Mouse (Mus musculus): ENCODE results near the gene Arf4. TPM values are rescaled to one million over a fixed set of nuclear protein-coding genes. Genes with fewer than 3 reads are reported as not detected.

Arf4 gene
- 139 and 203 TPM in 2 replicates for polyA plus RNA-seq (2012; rRNA removed)

- Histone ChIP-seq H3K4me3 (ENCODE audit: low read depth, low read length) (peak within 1 kb of the TSS; percentile 83), H3K4me1 (ENCODE audit: control insufficient read depth, insufficient read depth, insufficient read length, low read length) (no peaks in the 10 kb centered on the region), H3K27ac (ENCODE audit: insufficient read depth, low read depth, low read length) (peak within 1 kb of the TSS; percentile 98), H3K36me3 (ENCODE audit: control insufficient read depth, insufficient read depth, low read length) (no peaks in the 10 kb centered on the region), H3K27me3 (ENCODE audit: control insufficient read depth, insufficient read depth, low read length) (no peaks in the 10 kb centered on the region)
- TF ChIP-seq POLR2A (IDR thresholded peaks at IDR 0.05; ENCODE audit: low read depth, low read length) = peak; percentile 88
- TF ChIP-seq CTCF (IDR thresholded peaks at IDR 0.05; ENCODE audit: extremely low read depth, insufficient read length, insufficient replicate concordance, low read depth, low read length) = no peak
- WGBS = under 1% methylated on average over 83 of the region's 83 CpGs
Measured at GRCm38 (mm10) chr14:26637851-26638707, at the start of gene Arf4. TSS of gene Arf4 (plus strand) at chr14:26638074.

GRCm38 (mm10) chr14:26591353-26591752, 46.5 kb upstream of the Arf4 start:
- Histone ChIP-seq H3K27me3 (ENCODE audit: control insufficient read depth, insufficient read depth, low read length) (no peaks in the 10 kb centered on the region), H3K27ac (ENCODE audit: insufficient read depth, low read depth, low read length) (no peak overlapping the region)
- TF ChIP-seq CTCF (IDR thresholded peaks at IDR 0.05; ENCODE audit: extremely low read depth, insufficient read length, insufficient replicate concordance, low read depth, low read length) = no peak; the same call in 1 of the 2 replicates
- no peak for TF ChIP-seq POLR2A (IDR thresholded peaks at IDR 0.05; ENCODE audit: low read depth, low read length)

DNA sequence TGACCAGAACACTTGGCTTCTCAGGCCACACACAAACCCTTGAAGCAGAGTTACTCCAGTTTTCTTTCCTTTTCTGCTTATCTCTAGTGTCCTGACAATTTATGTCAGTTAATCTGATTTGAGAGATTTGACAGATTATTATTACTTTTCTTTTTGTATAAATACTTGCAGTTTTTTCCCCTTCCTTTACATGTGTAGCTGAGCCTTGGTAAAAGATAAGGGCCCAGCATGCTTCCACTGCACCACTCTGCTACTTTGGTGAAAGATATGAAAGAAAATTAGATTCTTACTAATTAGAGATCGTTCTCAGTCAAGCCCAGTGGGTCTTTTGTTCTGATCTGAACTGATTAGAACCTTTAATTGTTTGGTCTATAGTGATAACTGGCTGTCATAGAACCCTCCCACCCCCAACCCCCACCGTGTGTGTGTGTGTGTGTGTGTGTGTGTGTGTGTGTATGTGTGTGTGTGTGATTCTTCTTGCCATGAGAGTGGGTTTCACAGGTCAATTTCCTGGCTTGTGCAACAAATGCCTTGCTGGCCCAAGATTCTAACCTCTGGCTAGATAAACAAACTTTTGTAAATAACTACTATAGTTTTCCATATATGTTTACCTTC, 44.5 kb upstream of the Arf4 start:
- Histone ChIP-seq H3K27ac (ENCODE audit: insufficient read depth, low read depth, low read length) (no peak overlapping the region), H3K4me3 (ENCODE audit: low read depth, low read length) (no peak overlapping the region), H3K4me1 (ENCODE audit: control insufficient read depth, insufficient read depth, insufficient read length, low read length) (no peaks in the 10 kb centered on the region), H3K36me3 (ENCODE audit: control insufficient read depth, insufficient read depth, low read length) (peaks cover 20% of the 10 kb centered on the region), H3K27me3 (ENCODE audit: control insufficient read depth, insufficient read depth, low read length) (no peaks in the 10 kb centered on the region)
- WGBS = 69% methylated on average over 2 of the region's 2 CpGs
- TF ChIP-seq POLR2A (IDR thresholded peaks at IDR 0.05; ENCODE audit: low read depth, low read length) = no peak
- no peak for TF ChIP-seq CTCF (IDR thresholded peaks at IDR 0.05; ENCODE audit: extremely low read depth, insufficient read length, insufficient replicate concordance, low read depth, low read length)

More at GRCm38 (mm10) chr14:26591353-26591752, 46.5 kb upstream of the Arf4 start:
- Histone ChIP-seq H3K36me3 (ENCODE audit: control insufficient read depth, insufficient read depth, low read length) (peaks cover 12% of the 10 kb centered on the region), H3K4me1 (ENCODE audit: control insufficient read depth, insufficient read depth, insufficient read length, low read length) (peaks cover 2% of the 10 kb centered on the region; the same call in 1 of the 2 replicates), H3K4me3 (ENCODE audit: low read depth, low read length) (no peak overlapping the region)

DNA sequence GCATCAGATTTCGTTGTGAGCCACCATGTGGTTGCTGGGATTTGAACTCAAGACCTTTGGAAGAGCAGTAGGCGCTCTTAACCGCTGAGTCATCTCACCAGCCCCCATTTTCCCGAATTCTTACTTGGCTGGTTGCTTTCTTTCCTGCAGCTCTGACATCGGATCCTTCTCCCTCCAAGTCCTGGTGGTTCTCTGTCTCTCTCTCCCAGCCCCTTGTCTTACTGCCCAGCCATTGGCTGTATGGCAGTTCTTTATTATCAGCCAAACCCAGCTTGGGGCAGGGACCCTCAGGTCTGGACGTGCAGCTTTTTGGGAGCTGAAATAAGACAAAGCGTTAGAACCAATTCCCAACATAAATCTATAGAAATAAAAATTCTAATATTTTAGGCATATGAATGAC, 42.7 kb upstream of the Arf4 start:
- TF ChIP-seq CTCF (IDR thresholded peaks at IDR 0.05; ENCODE audit: extremely low read depth, insufficient read length, insufficient replicate concordance, low read depth, low read length) (no peak), POLR2A (IDR thresholded peaks at IDR 0.05; ENCODE audit: low read depth, low read length) (no peak)
- Histone ChIP-seq H3K27ac (ENCODE audit: insufficient read depth, low read depth, low read length) (no peak overlapping the region), H3K4me1 (ENCODE audit: control insufficient read depth, insufficient read depth, insufficient read length, low read length) (no peaks in the 10 kb centered on the region), H3K27me3 (ENCODE audit: control insufficient read depth, insufficient read depth, low read length) (no peaks in the 10 kb centered on the region), H3K4me3 (ENCODE audit: low read depth, low read length) (no peak overlapping the region), H3K36me3 (ENCODE audit: control insufficient read depth, insufficient read depth, low read length) (peaks cover 24% of the 10 kb centered on the region)
- WGBS = 96% methylated on average over 7 of the region's 7 CpGs

GRCm38 (mm10) chr14:26595695-26596365, 42.0 kb upstream of the Arf4 start:
- no peak overlapping the region for H3K27ac ChIP-seq (ENCODE audit: insufficient read depth, low read depth, low read length)
- H3K4me1 ChIP-seq (ENCODE audit: control insufficient read depth, insufficient read depth, insufficient read length, low read length) = no peaks in the 10 kb centered on the region
- no peak overlapping the region for H3K4me3 ChIP-seq (ENCODE audit: low read depth, low read length)
- peaks cover 24% of the 10 kb centered on the region for H3K36me3 ChIP-seq (ENCODE audit: control insufficient read depth, insufficient read depth, low read length)
- TF ChIP-seq CTCF (IDR thresholded peaks at IDR 0.05; ENCODE audit: extremely low read depth, insufficient read length, insufficient replicate concordance, low read depth, low read length) = no peak
- no peaks in the 10 kb centered on the region for H3K27me3 ChIP-seq (ENCODE audit: control insufficient read depth, insufficient read depth, low read length)
- WGBS = 59% methylated on average over 5 of the region's 5 CpGs

- no peak for TF ChIP-seq CTCF (IDR thresholded peaks at IDR 0.05; ENCODE audit: extremely low read depth, insufficient read length, insufficient replicate concordance, low read depth, low read length)
- no peak for TF ChIP-seq POLR2A (IDR thresholded peaks at IDR 0.05; ENCODE audit: low read depth, low read length)
Measured at GRCm38 (mm10) chr14:26605354-26605753, 32.5 kb upstream of the Arf4 start.

GRCm38 (mm10) chr14:26609674-26610073, 28.2 kb upstream of the Arf4 start:
- H3K27ac ChIP-seq (ENCODE audit: insufficient read depth, low read depth, low read length) = no peak overlapping the region
- TF ChIP-seq CTCF (IDR thresholded peaks at IDR 0.05; ENCODE audit: extremely low read depth, insufficient read length, insufficient replicate concordance, low read depth, low read length) (no peak), POLR2A (IDR thresholded peaks at IDR 0.05; ENCODE audit: low read depth, low read length) (no peak)
- H3K36me3 ChIP-seq (ENCODE audit: control insufficient read depth, insufficient read depth, low read length) = peaks cover 58% of the 10 kb centered on the region
- no peaks in the 10 kb centered on the region for H3K4me1 ChIP-seq (ENCODE audit: control insufficient read depth, insufficient read depth, insufficient read length, low read length)
- 93% methylated on average over 1 of the region's 1 CpGs for WGBS
- no peak overlapping the region for H3K4me3 ChIP-seq (ENCODE audit: low read depth, low read length)
- H3K27me3 ChIP-seq (ENCODE audit: control insufficient read depth, insufficient read depth, low read length) = no peaks in the 10 kb centered on the region

More at GRCm38 (mm10) chr14:26605354-26605753, 32.5 kb upstream of the Arf4 start:
- Histone ChIP-seq H3K27ac (ENCODE audit: insufficient read depth, low read depth, low read length) (no peak overlapping the region), H3K27me3 (ENCODE audit: control insufficient read depth, insufficient read depth, low read length) (no peaks in the 10 kb centered on the region), H3K36me3 (ENCODE audit: control insufficient read depth, insufficient read depth, low read length) (peaks cover 41% of the 10 kb centered on the region), H3K4me1 (ENCODE audit: control insufficient read depth, insufficient read depth, insufficient read length, low read length) (no peaks in the 10 kb centered on the region), H3K4me3 (ENCODE audit: low read depth, low read length) (no peak overlapping the region)
- 74% methylated on average over 4 of the region's 4 CpGs for WGBS

All from small intestine, adult 2 months (tissue).